Mouse (Mus musculus) embryonic facial prominence, embryonic 14.5 days (tissue): ENCODE data around the gene Ddx23. TPM values are rescaled to one million over a fixed set of nuclear protein-coding genes. Genes with fewer than 3 reads are reported as not detected.

Experiments
- ATAC-seq: fragments of 200-750 bp; cut with Nextera tagmentation; 2 replicates; pipeline ENCODE4 v1.8.0; 2017; ENCODE audit warnings: low read depth, moderate number of reproducible peaks, moderate TSS enrichment
- DNase-seq: peaks from one replicate; pipeline ENCODE4 v3.0.0-alpha.2; 2015; ENCODE audit warnings: low spot score
- H3K27ac ChIP-seq: fragments of 300-500 bp; sonication (generic); replicated peaks from 2 replicates; pipeline ENCODE4 v1.5.1; 2014; ENCODE audit warnings: low read depth, mild to moderate bottlenecking, low read length, moderate library complexity
- H3K27me3 ChIP-seq: fragments of 300-500 bp; sonication (generic); replicated peaks from 2 replicates; pipeline ENCODE4 v1.6.1; 2014; ENCODE audit warnings: low read length; ENCODE audit not compliant: control insufficient read depth, insufficient read depth
- H3K36me3 ChIP-seq: fragments of 300-500 bp; sonication (generic); 2 replicates; pipeline ENCODE4 v1.6.1; 2014; ENCODE audit warnings: low read length, mixed read lengths; ENCODE audit not compliant: control insufficient read depth, insufficient read depth
- H3K4me1 ChIP-seq: fragments of 300-500 bp; sonication (generic); 2 replicates; pipeline ENCODE4 v1.6.1; 2014; ENCODE audit warnings: antibody characterized with exemption, low read length; ENCODE audit not compliant: control insufficient read depth, insufficient read depth
- H3K4me2 ChIP-seq: fragments of 300-500 bp; sonication (generic); 2 replicates; pipeline ENCODE4 v1.6.1; 2014; ENCODE audit warnings: low read depth, mild to moderate bottlenecking, low read length, moderate library complexity, mixed read lengths
- H3K4me3 ChIP-seq: fragments of 300-500 bp; sonication (generic); 2 replicates; pipeline ENCODE4 v1.5.1; 2014; ENCODE audit warnings: low read depth, mild to moderate bottlenecking, low read length
- H3K9ac ChIP-seq: fragments of 300-500 bp; sonication (generic); 2 replicates; pipeline ENCODE4 v1.6.1; 2014; ENCODE audit warnings: low read depth, mild to moderate bottlenecking, low read length, moderate library complexity, mixed read lengths
- H3K9me3 ChIP-seq: fragments of 300-500 bp; sonication (generic); 2 replicates; pipeline ENCODE4 v1.6.1; 2016; ENCODE audit warnings: low read length; ENCODE audit not compliant: control insufficient read depth
- WGBS: fragments of 180-500 bp; shearing (Covaris S2); extraction: QIAGEN DNeasy Blood & Tissue Kit; methylation state at CpG from one replicate; pipeline ENCODE4 v1.1.7; 2014; 5-methylcytosine and 5-hydroxymethylcytosine counted together
- polyA plus RNA-seq: library from polyadenylated mRNA; unstranded; fragments of >200 nt; fragmentation: Nextera tagmentation; extraction: Ambion mirVana; gene quantifications from 2 replicates; pipeline ENCODE4 v1.2.1, GENCODE M21; 2014

Gene Ddx23
- polyA plus RNA-seq: 21.5 and 23.4 TPM in 2 replicates

DNA sequence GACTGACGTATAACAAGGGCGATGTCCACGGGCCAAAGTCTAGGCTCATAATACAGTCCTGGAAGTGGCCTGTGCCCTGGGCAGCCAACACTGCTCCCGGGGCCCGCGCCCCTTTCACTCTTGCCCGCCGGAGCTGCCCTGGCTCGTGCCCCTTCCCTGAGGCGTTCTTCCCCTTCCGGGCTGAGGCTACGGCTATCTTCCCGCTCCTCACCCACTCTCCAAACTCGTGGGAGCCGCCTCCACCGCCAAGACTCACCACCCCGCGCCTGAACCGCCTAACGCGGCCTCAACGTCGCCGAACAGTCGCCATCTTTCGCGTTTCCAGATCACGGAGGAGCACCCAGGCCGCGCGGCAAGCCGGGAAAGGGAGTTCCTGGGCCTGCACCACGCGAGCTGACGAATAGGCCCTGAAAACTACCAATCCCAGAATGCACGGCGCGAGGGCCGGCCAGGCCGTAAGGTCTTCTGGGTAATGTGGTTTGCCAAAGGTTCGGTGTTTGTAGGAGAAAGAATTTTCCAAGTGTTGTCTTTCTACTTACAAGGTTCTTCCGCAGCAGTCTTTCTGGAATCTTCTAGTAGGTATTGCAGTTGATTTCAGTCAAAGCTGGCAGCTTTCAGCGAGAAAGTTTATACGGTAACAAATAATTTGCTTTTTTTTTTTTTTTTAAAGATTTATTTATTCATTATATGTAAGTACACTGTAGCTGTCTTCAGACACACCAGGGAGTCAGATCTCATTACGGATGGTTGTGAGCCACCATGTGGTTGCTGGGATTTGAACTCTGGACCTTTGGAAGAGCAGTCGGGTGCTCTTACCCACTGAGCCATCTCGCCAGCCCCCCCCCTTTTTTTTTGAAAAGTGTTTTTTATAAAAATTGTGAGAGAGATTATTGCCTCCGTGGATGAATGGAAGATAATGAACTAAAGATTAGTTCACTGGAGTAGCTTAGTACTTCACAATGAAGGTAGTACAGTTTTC is at the start of gene Ddx23:
Gene Ddx23 (minus strand): TSS at position 328 of the 979 bp plus-strand sequence.
- H3K36me3 ChIP-seq: peaks cover 22% of the 10 kb centered on the region
- 4% methylated on average over 45 of the region's 48 CpGs for WGBS

DNA sequence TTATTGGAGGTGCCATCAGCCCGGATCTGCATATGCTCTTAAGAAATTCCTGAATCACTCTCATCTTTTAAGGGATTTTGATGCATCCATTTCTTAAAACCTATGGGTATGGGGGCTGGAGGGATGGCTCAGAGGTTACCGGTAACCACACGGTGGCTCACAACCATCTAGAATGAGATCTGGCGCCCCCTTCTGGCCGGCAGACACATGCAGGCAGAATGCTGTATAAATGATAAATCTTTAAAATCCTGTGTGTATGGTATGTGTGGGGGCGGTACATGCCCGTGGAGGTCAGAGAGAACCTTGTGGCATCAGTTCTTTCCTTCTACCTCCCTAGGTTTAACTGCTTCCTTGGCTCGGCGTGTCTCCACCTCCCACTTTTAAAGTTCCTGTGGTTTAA is 47.7 kb upstream of the Ddx23 start:
- no peaks in the 10 kb centered on the region; the same call in 1 of the 2 replicates for H3K27me3 ChIP-seq
- H3K27ac ChIP-seq: no peak overlapping the region
- no peak overlapping the region for H3K9ac ChIP-seq
- WGBS: 15% methylated on average over 9 of the region's 9 CpGs
- ATAC-seq (no peak), DNase-seq (peak; percentile 57)
- H3K4me3 ChIP-seq: no peak overlapping the region
- H3K4me1 ChIP-seq: no peaks in the 10 kb centered on the region
- no peak overlapping the region for H3K4me2 ChIP-seq
- no peaks in the 10 kb centered on the region for H3K9me3 ChIP-seq
- no peaks in the 10 kb centered on the region for H3K36me3 ChIP-seq

More for the DNA sequence above, at the start of gene Ddx23:
- peak within 1 kb of the TSS; percentile 69 for H3K4me2 ChIP-seq
- H3K27ac ChIP-seq: peak within 1 kb of the TSS; percentile 85
- H3K4me1 ChIP-seq: 0 out of 2 replicates have a peak, but pooled peaks cover 3% of the 10 kb centered on the region
- ATAC-seq: peak; percentile 98
- no peaks in the 10 kb centered on the region for H3K9me3 ChIP-seq
- peak within 1 kb of the TSS; percentile 73 for H3K4me3 ChIP-seq
- no peaks in the 10 kb centered on the region for H3K27me3 ChIP-seq
- H3K9ac ChIP-seq: peak within 1 kb of the TSS; percentile 94
- DNase-seq: peak; percentile 99

DNA sequence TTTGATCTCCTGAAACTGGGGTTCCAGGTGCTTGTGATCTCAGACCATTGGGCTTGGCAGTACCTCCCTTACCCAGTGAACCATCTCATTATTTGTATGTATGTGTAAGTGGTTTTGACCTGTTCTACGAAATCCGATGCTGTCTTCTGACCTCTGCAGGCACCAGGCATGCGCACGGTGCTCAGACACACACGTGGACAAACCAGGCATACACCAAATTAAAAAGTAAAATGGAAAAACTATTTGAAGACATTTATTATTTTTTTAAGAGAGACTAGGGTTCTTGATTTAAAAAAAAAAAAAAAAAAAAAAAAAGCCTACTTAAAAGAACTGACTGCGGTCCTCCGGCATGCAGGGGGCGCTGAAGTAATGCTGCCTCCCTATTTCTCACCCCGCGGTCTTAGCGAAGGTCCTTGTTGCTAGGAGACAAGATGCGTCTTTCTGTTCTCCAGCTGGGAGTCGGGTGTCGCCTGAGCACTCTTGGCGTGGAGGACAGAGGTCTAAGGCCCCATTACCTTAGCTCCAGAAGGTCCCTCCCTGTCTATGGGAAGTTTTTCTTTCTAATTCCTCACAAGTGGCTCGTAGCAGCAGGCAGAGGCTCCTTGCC is 45.2 kb upstream of the Ddx23 start, which contains the start of gene Ccdc65:
Gene Ccdc65 (plus strand): TSS at position 442 of the 607 bp plus-strand sequence.
- Histone ChIP-seq H3K9ac (peak within 1 kb of the TSS; percentile 46), H3K9me3 (no peaks in the 10 kb centered on the region), H3K27me3 (peaks cover 8% of the 10 kb centered on the region), H3K4me2 (peak within 1 kb of the TSS; percentile 66), H3K4me3 (peak within 1 kb of the TSS; percentile 43), H3K27ac (no peak within 1 kb of the TSS), H3K4me1 (no peaks in the 10 kb centered on the region), H3K36me3 (no peaks in the 10 kb centered on the region)
- ATAC-seq: peak; percentile 72; the same call in 1 of the 2 replicates
- peak; percentile 95 for DNase-seq
- WGBS: 17% methylated on average over 16 of the region's 16 CpGs

GRCm38 (mm10) chr15:98704312-98704711 is 41.6 kb upstream of the Ddx23 start:
- Histone ChIP-seq H3K4me2 (no peak overlapping the region), H3K36me3 (no peaks in the 10 kb centered on the region), H3K4me3 (no peak overlapping the region), H3K27ac (no peak overlapping the region), H3K27me3 (peaks cover 36% of the 10 kb centered on the region), H3K4me1 (no peaks in the 10 kb centered on the region), H3K9me3 (no peaks in the 10 kb centered on the region), H3K9ac (no peak overlapping the region)
- 59% methylated on average over 9 of the region's 9 CpGs for WGBS
- no peak for DNase-seq
- ATAC-seq: no peak

- H3K4me2 ChIP-seq: peak overlapping the region; percentile 57
- H3K27me3 ChIP-seq: peaks cover 40% of the 10 kb centered on the region
- H3K36me3 ChIP-seq: no peaks in the 10 kb centered on the region
- peak overlapping the region; percentile 36 for H3K4me3 ChIP-seq
- ATAC-seq (peak; percentile 88), DNase-seq (peak; percentile 83)
- no peak overlapping the region for H3K27ac ChIP-seq
- no peaks in the 10 kb centered on the region for H3K9me3 ChIP-seq
- H3K9ac ChIP-seq: peak overlapping the region; percentile 38
- 7% methylated on average over 29 of the region's 40 CpGs for WGBS
- no peaks in the 10 kb centered on the region for H3K4me1 ChIP-seq
These were observed 36.8 kb upstream of the Ddx23 start for GRCm38 (mm10) chr15:98699190-98700105.

DNA sequence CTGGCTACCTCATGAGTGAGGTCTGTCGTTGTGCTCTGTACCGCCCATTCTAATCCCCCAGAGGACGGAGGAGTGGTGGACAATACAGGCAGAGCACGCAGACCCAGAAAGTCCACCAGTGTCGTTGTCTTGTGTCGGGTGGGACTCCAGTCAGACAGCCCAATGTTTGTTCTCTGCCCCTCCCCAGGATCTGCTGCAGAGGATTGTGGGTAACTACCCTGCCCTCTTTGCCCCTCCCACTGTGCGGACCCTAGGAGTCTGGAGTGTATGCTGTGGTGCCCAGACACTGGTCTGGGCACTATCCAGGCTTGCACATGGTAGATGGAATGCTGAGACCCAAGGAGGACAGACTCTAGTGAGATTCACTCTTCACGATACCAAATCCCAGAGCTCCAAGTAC is 33.5 kb upstream of the Ddx23 start:
- Histone ChIP-seq H3K4me3 (no peak overlapping the region), H3K27me3 (peaks cover 22% of the 10 kb centered on the region), H3K36me3 (no peaks in the 10 kb centered on the region), H3K27ac (no peak overlapping the region), H3K4me2 (no peak overlapping the region), H3K4me1 (no peaks in the 10 kb centered on the region), H3K9me3 (no peaks in the 10 kb centered on the region), H3K9ac (no peak overlapping the region)
- DNase-seq (no peak), ATAC-seq (no peak)
- 52% methylated on average over 8 of the region's 8 CpGs for WGBS

GRCm38 (mm10) chr15:98695726-98696125 is 33.0 kb upstream of the Ddx23 start:
- H3K4me3 ChIP-seq: no peak overlapping the region
- DNase-seq (no peak), ATAC-seq (no peak)
- H3K9ac ChIP-seq: no peak overlapping the region
- no peak overlapping the region for H3K27ac ChIP-seq
- 51% methylated on average over 9 of the region's 9 CpGs for whole genome bisulfite sequencing
- peaks cover 17% of the 10 kb centered on the region for H3K27me3 ChIP-seq
- no peak overlapping the region for H3K4me2 ChIP-seq
- no peaks in the 10 kb centered on the region for H3K36me3 ChIP-seq
- H3K9me3 ChIP-seq: no peaks in the 10 kb centered on the region
- no peaks in the 10 kb centered on the region for H3K4me1 ChIP-seq
